Mouse (Mus musculus) heart, postnatal 36 days (tissue): Measurements from ENCODE around the gene Ddx19a. TPM values are rescaled to one million over a fixed set of nuclear protein-coding genes. Genes with fewer than 3 reads are reported as not detected.
A peak's percentile ranks its signal among the peaks of the same experiment; 100 is the strongest.
"Not testable (repeated sequence)": the region's sequence is repeated elsewhere in the genome, so short reads cannot be mapped to it uniquely, and the experiment has no call there.

Experiments
- DNase-seq, 2 experiments: peaks; one replicate each; pipeline ENCODE4 v3.0.0; 2021 to 2022
- intact Hi-C: fragments of 180-260 bp; cut with DNase I; formaldehyde crosslinking; loops from one replicate; pipeline ENCODE4 v1.15.1; 2025
- microRNA-seq, 2 experiments: library from miRNA; unstranded; fragments of <30 nt; microRNA quantifications; one replicate each; pipeline ENCODE4 v1.2.0; 2021; ENCODE audit warnings: borderline number of aligned reads in 2 of 2
- total RNA-seq, 2 experiments: library from RNA; stranded (reverse); gene quantifications; 2 replicates each; pipeline ENCODE4 v1.2.3; 2021

The Ddx19a gene
- total RNA-seq, 2 experiments from 2014 or later = 34.2 to 35.4 TPM

- peak in 1 of 2 experiments; percentile 31 for DNase-seq
- intact Hi-C loops = no loop called here
These were observed 56.7 kb downstream of the Ddx19a start for GRCm38 (mm10) chr8:110940682-110941452.

GRCm38 (mm10) chr8:110938882-110939589, 58.6 kb downstream of the Ddx19a start:
- intact Hi-C loops = no loop called here
- peak; percentile 52 to 73 for DNase-seq

GRCm38 (mm10) chr8:110936217-110936616, 61.4 kb downstream of the Ddx19a start:
- DNase-seq = peak in 1 of 2 experiments; percentile 42
- intact Hi-C loops = no loop called here

GRCm38 (mm10) chr8:110933272-110933671, 64.3 kb downstream of the Ddx19a start:
- no peak for DNase-seq
- intact Hi-C loops = no loop called here

- intact Hi-C loops = no loop called here
- no peak for DNase-seq
These were observed 65.2 kb downstream of the Ddx19a start for GRCm38 (mm10) chr8:110932444-110932843.

GRCm38 (mm10) chr8:110931176-110931939, 66.2 kb downstream of the Ddx19a start:
- DNase-seq = peak; percentile 77 to 80
- intact Hi-C loops = no loop called here

GRCm38 (mm10) chr8:110929672-110930071, 67.9 kb downstream of the Ddx19a start:
- intact Hi-C loops, DNase-seq: not testable (repeated sequence)

GRCm38 (mm10) chr8:110929066-110929465, 68.5 kb downstream of the Ddx19a start:
- intact Hi-C loops = no loop called here
- no peak for DNase-seq

GRCm38 (mm10) chr8:110928435-110928834, 69.2 kb downstream of the Ddx19a start:
- no peak for DNase-seq
- intact Hi-C loops = no loop called here

GRCm38 (mm10) chr8:110926690-110927089, 70.9 kb downstream of the Ddx19a start:
- no peak for DNase-seq
- intact Hi-C loops = no loop called here

- DNase-seq = no peak
- intact Hi-C loops = no loop called here
These were observed 71.9 kb downstream of the Ddx19a start for GRCm38 (mm10) chr8:110925691-110926140.

Small RNA genes lying within 50 kb of the gene (microRNA-seq; reads per million reads assigned to microRNA genes)
- gene Gm24103 = 0 reads per million in 2 experiments
- gene Mir3473d = 0.67 to 1.4 reads per million in 2 experiments

Other genes starting within 250 kb of the Ddx19a start
- 1 to 10 TPM; 4.3 to 6.9 TPM for gene Il34, start 191.9 kb downstream of the Ddx19a start, total RNA-seq
- gene Cog4, start 151.2 kb downstream of the Ddx19a start, total RNA-seq = 10 to 100 TPM; 74.3 to 78.3 TPM
- gene Sf3b3, start 151.0 kb downstream of the Ddx19a start, total RNA-seq = 10 to 100 TPM; 37.3 to 39.1 TPM
- 1 to 10 TPM; 4.1 to 4.7 TPM for gene Fuk, start 95.3 kb downstream of the Ddx19a start, total RNA-seq
- 10 to 100 TPM; 27.5 to 28.3 TPM for gene St3gal2, start 77.9 kb downstream of the Ddx19a start, total RNA-seq
- 10 to 100 TPM; 11.1 to 11.7 TPM for gene Ddx19b, start 34.0 kb upstream of the Ddx19a start, total RNA-seq
- gene Aars, start 35.3 kb upstream of the Ddx19a start, total RNA-seq = 10 to 100 TPM; 31.9 to 32.3 TPM
- gene Exosc6, start 58.5 kb upstream of the Ddx19a start, total RNA-seq = not detected
- under 1 TPM; 0.80 to 0.81 TPM for gene Clec18a, start 94.6 kb upstream of the Ddx19a start, total RNA-seq
- gene Pdpr, start 96.8 kb upstream of the Ddx19a start, total RNA-seq = 100 to 1,000 TPM in 1 of 2 experiments, 10 to 100 TPM in 1; 97.4 to 113 TPM